Mouse (Mus musculus): Measurements from ENCODE around the gene Otoa. TPM values are rescaled to one million over a fixed set of nuclear protein-coding genes. Genes with fewer than 3 reads are reported as not detected.

Otoa gene
- polyA plus RNA-seq, 1 experiment from 2014 or later = not detected

DNA sequence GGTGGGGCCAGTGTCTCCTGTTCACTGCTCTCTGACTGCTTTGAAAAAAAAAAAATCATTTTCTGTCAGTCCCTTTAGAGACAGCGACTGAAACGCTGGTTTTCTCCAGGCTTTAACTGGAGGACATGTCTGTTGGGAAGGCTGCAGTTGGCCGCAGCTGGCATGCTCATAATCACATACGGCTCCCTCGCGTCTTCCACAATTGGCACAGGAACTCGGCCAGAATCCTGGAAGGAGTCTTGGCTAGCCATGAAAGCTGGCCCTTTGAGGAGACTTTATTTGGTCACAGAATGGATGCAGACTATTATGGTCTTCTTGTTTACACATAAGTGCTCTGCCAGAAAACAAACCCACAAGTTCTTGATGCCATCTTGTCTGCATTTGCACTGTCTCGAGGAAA, 117.5 kb downstream of the Otoa start:
- H3K36me3 ChIP-seq (ENCODE audit: control insufficient read depth, insufficient read depth, low read length) = no peaks in the 10 kb centered on the region

DNA sequence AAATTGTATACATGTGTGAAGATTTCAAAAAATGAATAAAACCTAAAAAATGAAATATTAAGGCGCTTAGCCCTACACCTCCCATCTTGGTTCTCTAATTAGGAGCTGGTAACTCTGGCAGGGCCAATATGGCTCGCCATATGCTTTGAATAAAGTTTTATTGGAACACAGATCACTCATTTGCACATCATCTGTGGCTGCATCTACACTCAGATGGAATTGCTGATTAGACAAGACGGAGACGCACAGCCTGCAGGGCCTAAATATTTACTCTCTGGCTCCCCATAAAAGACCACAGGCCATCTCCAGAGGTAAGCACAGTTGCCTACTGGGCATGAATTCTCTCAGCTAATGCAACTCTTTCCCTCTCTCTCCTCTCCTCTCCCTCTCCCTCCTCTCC, 130.4 kb downstream of the Otoa start:
- Histone ChIP-seq H3K9me3 (replicated peaks; ENCODE audit: control insufficient read depth, low read length) (no peaks in the 10 kb centered on the region), H3K27ac (ENCODE audit: low read depth, low read length) (no peak overlapping the region), H3K9ac (ENCODE audit: low read depth, low read length) (no peak overlapping the region), H3K4me3 (ENCODE audit: low read depth, low read length) (no peak overlapping the region), H3K36me3 (ENCODE audit: control insufficient read depth, insufficient read depth, low read length) (no peaks in the 10 kb centered on the region), H3K4me2 (no peak overlapping the region), H3K27me3 (ENCODE audit: control insufficient read depth, insufficient read depth, low read length) (no peaks in the 10 kb centered on the region), H3K4me1 (ENCODE audit: control insufficient read depth, insufficient read depth, low read length) (no peaks in the 10 kb centered on the region)
- WGBS (ENCODE audit: insufficient replicate concordance) = 79% methylated on average over 4 of the region's 4 CpGs
- ATAC-seq (replicated peaks; ENCODE audit: insufficient number of reproducible peaks, low FRiP score, low TSS enrichment) = no peak

More for the DNA sequence above, 117.5 kb downstream of the Otoa start:
- Histone ChIP-seq H3K9me3 (replicated peaks; ENCODE audit: control insufficient read depth, low read length) (no peaks in the 10 kb centered on the region), H3K9ac (ENCODE audit: low read depth, low read length) (no peak overlapping the region), H3K4me1 (ENCODE audit: control insufficient read depth, insufficient read depth, low read length) (no peaks in the 10 kb centered on the region), H3K4me2 (no peak overlapping the region), H3K4me3 (ENCODE audit: low read depth, low read length) (no peak overlapping the region), H3K27ac (ENCODE audit: low read depth, low read length) (no peak overlapping the region), H3K27me3 (ENCODE audit: control insufficient read depth, insufficient read depth, low read length) (no peaks in the 10 kb centered on the region)
- 77% methylated on average over 8 of the region's 8 CpGs for WGBS (ENCODE audit: insufficient replicate concordance)
- no peak for ATAC-seq (replicated peaks; ENCODE audit: insufficient number of reproducible peaks, low FRiP score, low TSS enrichment)

Other genes with a start within 250 kb of the Otoa start
- gene Eef2k, start 238.8 kb upstream of the Otoa start, polyA plus RNA-seq (2014; fragmentation: Nextera tagmentation; extraction: Ambion mirVana) = 5.0 and 7.9 TPM in 2 replicates
- 15.0 and 15.6 TPM in 2 replicates for gene Polr3e, start 163.9 kb upstream of the Otoa start, polyA plus RNA-seq (2014; fragmentation: Nextera tagmentation; extraction: Ambion mirVana)
- gene Cdr2, start 99.3 kb upstream of the Otoa start, polyA plus RNA-seq (2014; fragmentation: Nextera tagmentation; extraction: Ambion mirVana) = 14.8 and 15.6 TPM in 2 replicates
- 0.19 and 0.59 TPM in 2 replicates for gene Mfsd13b, start 99.1 kb upstream of the Otoa start, polyA plus RNA-seq (2014; fragmentation: Nextera tagmentation; extraction: Ambion mirVana)
- 117 and 124 TPM in 2 replicates for gene Mettl9, start 47.2 kb upstream of the Otoa start, polyA plus RNA-seq (2014; fragmentation: Nextera tagmentation; extraction: Ambion mirVana)
- 0.87 TPM in 2 replicates for gene Igsf6, start 7.1 kb upstream of the Otoa start, polyA plus RNA-seq (2014; fragmentation: Nextera tagmentation; extraction: Ambion mirVana)